Mouse (Mus musculus): Measurements from ENCODE around the gene Lrmda.

- no peak for TF ChIP-seq CTCF (IDR thresholded peaks at IDR 0.05; ENCODE audit: low read depth, low read length)
- TF ChIP-seq POLR2A (IDR thresholded peaks at IDR 0.05; ENCODE audit: extremely low read depth, insufficient read depth, low read length), result no peak
Measured at GRCm38 (mm10) chr14:21984757-21985425, 34.6 kb upstream of the Lrmda start.

Data from liver, adult 2 months (tissue).